Mouse (Mus musculus) limb, embryonic 14.5 days (tissue): ENCODE results near the gene Ppm1j. TPM values are rescaled to one million over a fixed set of nuclear protein-coding genes. Genes with fewer than 3 reads are reported as not detected.

Source experiments
- ATAC-seq: fragments of 200-750 bp; cut with Nextera tagmentation; 2 replicates; pipeline ENCODE4 v1.8.0; 2017; ENCODE audit warnings: low read depth, moderate number of reproducible peaks, moderate TSS enrichment; ENCODE audit not compliant: low FRiP score
- DNase-seq: peaks from one replicate; pipeline ENCODE4 v3.0.0-alpha.2; 2015; ENCODE audit warnings: low spot score
- H3K27ac ChIP-seq: fragments of 300-500 bp; sonication (generic); replicated peaks from 2 replicates; pipeline ENCODE4 v1.5.1; 2014; ENCODE audit warnings: low read depth, mild to moderate bottlenecking, low read length, moderate library complexity, mixed read lengths
- H3K27me3 ChIP-seq: fragments of 300-500 bp; sonication (generic); 2 replicates; pipeline ENCODE4 v1.6.1; 2014; ENCODE audit warnings: low read length, mixed read lengths; ENCODE audit not compliant: control insufficient read depth, insufficient read depth
- H3K36me3 ChIP-seq: fragments of 300-500 bp; sonication (generic); 2 replicates; pipeline ENCODE4 v1.6.1; 2014; ENCODE audit warnings: mild to moderate bottlenecking, low read length, moderate library complexity, mixed read lengths; ENCODE audit not compliant: control insufficient read depth, insufficient read depth
- H3K4me1 ChIP-seq: fragments of 300-500 bp; sonication (generic); 2 replicates; pipeline ENCODE4 v1.6.1; 2014; ENCODE audit warnings: antibody characterized with exemption, low read length, mixed read lengths; ENCODE audit not compliant: control insufficient read depth, insufficient read depth
- H3K4me2 ChIP-seq: fragments of 300-500 bp; sonication (generic); replicated peaks from 2 replicates; pipeline ENCODE4 v1.6.1; 2014; ENCODE audit warnings: low read depth, mild to moderate bottlenecking, low read length, moderate library complexity; ENCODE audit not compliant: severe bottlenecking
- H3K4me3 ChIP-seq: fragments of 300-500 bp; sonication (generic); replicated peaks from 2 replicates; pipeline ENCODE4 v1.5.1; 2014; ENCODE audit warnings: low read length
- H3K9ac ChIP-seq: fragments of 300-500 bp; sonication (generic); 2 replicates; pipeline ENCODE4 v1.6.1; 2014; ENCODE audit warnings: mild to moderate bottlenecking, low read depth, low read length, moderate library complexity; ENCODE audit not compliant: severe bottlenecking
- H3K9me3 ChIP-seq: fragments of 300-500 bp; sonication (generic); 2 replicates; pipeline ENCODE4 v1.6.1; 2016; ENCODE audit warnings: low read length; ENCODE audit not compliant: control insufficient read depth
- POLR2A ChIP-seq: fragments of 200-500 bp; IDR thresholded peaks from 2 replicates; pipeline ENCODE4 v1.8.0; 2012; ENCODE audit warnings: inconsistent platforms, mild to moderate bottlenecking, moderate library complexity, borderline replicate concordance; ENCODE audit not compliant: insufficient read depth, insufficient read length; ENCODE audit errors: extremely low read depth
- WGBS: fragments of 180-500 bp; shearing (Covaris S2); extraction: QIAGEN DNeasy Blood & Tissue Kit; methylation state at CpG from one replicate; pipeline ENCODE4 v1.1.7; 2014; 5-methylcytosine and 5-hydroxymethylcytosine counted together
- polyA plus RNA-seq, 2 experiments: library from polyadenylated mRNA; depleted of rRNA in 1 of 2; stranded (reverse) in 1 of 2; unstranded in 1 of 2; fragments of >200 nt; fragmentation: Nextera tagmentation in 1 of 2; extraction: Ambion mirVana in 1 of 2; gene quantifications; 2 replicates each; pipeline versions ENCODE4 v1.2.1 to v1.2.3; 2012 to 2014

Gene Ppm1j
- polyA plus RNA-seq, 2 experiments: 4.4 to 6.5 TPM

DNA sequence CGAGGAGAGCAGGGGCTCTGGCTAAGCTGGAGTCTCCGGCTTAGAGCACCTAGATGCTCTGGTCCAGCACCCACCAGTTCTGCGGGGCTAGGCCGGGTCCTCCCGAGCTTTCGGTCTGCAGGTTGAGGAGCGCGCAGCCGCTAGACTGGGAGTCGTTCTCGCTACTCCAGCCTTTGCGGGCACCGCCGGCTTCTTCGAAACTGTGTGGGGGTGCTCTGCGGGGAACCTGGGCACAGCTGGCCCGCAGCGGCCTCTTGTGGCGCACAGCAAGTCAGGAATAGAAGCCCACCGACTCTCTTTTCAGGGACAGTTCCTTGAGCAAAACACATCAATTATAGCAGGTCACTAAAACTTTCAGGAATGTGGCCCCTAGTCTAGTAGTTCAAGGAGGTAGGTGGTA lies 3.5 kb upstream of the Ppm1j start:
- DNase-seq (no peak), ATAC-seq (peak; percentile 23; the same call in 1 of the 2 replicates)
- H3K27me3 ChIP-seq: peaks cover 54% of the 10 kb centered on the region
- H3K4me2 ChIP-seq: peak overlapping the region; percentile 78
- peak overlapping the region; percentile 47 for H3K9ac ChIP-seq
- 0% methylated on average over 20 of the region's 20 CpGs for WGBS
- H3K4me3 ChIP-seq: peak overlapping the region; percentile 39
- no peak overlapping the region for H3K27ac ChIP-seq
- no peaks in the 10 kb centered on the region for H3K36me3 ChIP-seq
- no peaks in the 10 kb centered on the region for H3K9me3 ChIP-seq
- peaks cover 31% of the 10 kb centered on the region for H3K4me1 ChIP-seq
- no peak for TF ChIP-seq POLR2A

DNA sequence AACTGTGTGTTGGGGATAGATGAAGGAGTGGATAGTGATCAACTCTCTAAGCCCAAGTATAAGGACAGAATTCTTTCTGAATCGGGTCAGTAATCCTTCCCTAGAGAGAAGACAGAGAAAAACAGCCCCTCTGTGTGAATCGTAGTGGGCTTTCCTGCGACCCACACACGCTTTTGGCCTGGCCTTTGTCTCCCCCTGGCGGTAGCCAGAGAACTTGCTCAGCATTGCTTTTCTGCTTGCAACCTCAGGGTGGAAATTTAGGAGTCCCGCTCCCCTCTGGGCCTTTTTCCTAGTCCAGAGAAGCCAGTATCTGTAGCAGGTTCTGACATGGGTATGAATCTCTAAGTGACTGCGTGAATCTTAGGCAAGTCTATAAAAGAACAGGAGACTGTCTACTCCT lies 907 bp upstream of the Ppm1j start:
- no peak overlapping the region for H3K9ac ChIP-seq
- under 1% methylated on average over 7 of the region's 7 CpGs for WGBS
- H3K4me3 ChIP-seq: no peak overlapping the region
- no peak overlapping the region for H3K4me2 ChIP-seq
- DNase-seq: peak; percentile 82
- TF ChIP-seq POLR2A: no peak
- no peaks in the 10 kb centered on the region for H3K9me3 ChIP-seq
- H3K27ac ChIP-seq: no peak overlapping the region
- H3K36me3 ChIP-seq: no peaks in the 10 kb centered on the region
- no peak for ATAC-seq
- H3K27me3 ChIP-seq: peaks cover 76% of the 10 kb centered on the region
- peaks cover 24% of the 10 kb centered on the region for H3K4me1 ChIP-seq

DNA sequence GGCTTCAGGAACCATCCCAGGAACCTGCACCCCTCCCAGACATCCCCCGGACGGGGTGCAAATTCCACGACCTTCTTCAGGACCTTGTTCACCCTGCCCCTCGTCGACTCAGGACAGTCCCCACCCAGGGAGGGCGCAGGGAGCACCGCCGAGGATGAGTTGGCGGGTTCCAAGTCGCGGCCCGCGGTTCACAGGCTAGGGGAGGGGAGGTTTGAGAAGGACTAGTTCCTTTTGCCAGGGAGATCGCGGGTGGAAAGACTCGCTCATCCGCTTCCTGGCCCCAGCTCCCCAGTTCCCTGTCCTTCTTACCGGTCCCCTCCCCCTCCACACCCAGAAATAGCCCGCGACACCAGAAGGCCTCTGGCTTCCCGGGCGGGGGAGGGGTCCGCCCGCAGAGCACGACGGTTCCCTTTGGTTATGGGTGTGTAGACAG lies 631 bp downstream of the Ppm1j start, which contains the start of gene Fam19a3:
Fam19a3 (minus strand) TSS at position 370 of the 433 bp plus-strand sequence.
- Histone ChIP-seq H3K27ac (no peak within 1 kb of the TSS), H3K4me2 (peak within 1 kb of the TSS; percentile 74), H3K4me3 (peak within 1 kb of the TSS; percentile 47), H3K27me3 (peaks cover 74% of the 10 kb centered on the region), H3K36me3 (no peaks in the 10 kb centered on the region), H3K9ac (peak within 1 kb of the TSS; percentile 21), H3K9me3 (no peaks in the 10 kb centered on the region), H3K4me1 (peaks cover 24% of the 10 kb centered on the region)
- WGBS: 0% methylated on average over 18 of the region's 26 CpGs
- no peak for ATAC-seq
- DNase-seq: no peak
- no peak for TF ChIP-seq POLR2A

DNA sequence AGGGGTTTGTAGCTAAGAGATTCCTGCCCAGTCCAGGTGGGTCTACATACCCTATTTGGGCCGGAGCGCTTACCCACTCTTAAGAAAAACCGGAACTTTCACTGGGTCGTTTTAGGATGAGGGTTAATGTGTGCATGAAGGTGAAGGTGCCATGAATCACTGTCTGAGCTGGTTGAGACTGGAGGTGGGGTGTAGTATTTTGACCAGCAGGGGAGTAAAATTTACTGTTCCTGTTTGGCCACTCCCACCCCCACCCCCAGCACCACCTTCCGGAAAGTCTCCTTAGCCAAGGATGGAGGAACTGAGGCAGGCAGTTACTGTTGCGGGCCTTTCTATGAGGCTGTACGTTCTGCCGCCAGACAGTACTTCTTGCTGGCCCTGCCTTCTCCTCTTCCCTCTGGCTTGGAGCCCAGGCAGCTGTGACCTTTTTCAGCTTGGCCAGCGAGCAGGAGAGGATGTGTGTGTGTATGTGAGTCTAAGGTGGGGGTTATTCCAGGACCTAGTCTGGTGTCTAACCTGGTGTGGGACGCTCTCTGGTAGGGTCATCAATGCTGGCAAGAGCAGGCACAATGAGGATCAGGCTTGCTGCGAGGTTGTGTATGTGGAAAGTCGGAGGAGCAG lies 1.3 kb downstream of the Ppm1j start:
- no peak for DNase-seq
- peak overlapping the region; percentile 47 for H3K4me3 ChIP-seq
- no peak for ATAC-seq

DNA sequence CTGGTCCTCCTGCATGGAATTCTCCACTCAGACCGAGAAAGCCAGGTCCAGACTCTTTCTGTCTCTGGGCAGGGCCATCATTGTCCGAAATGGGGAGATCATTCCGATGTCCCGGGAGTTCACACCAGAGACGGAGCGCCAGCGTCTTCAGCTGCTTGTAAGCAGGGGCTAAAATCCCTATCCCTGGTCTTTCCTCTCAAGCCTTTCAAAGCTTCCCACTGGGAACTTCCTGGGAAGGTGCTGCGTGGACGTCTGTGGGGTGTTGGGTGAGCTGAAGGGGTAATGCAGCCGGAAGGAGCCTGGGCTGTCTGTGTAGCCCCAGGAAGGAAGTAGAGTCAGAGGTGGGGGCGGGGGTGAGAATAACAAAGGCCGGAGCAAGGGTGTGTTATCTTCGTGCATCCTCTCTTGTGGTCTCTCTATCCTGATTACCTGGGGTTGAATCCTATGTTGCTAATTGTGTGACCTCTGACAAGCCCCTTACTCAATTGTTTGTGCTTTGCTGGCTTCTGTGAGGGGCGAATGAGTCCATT lies 3.2 kb downstream of the Ppm1j start:
- no peaks in the 10 kb centered on the region for H3K9me3 ChIP-seq
- no peak overlapping the region for H3K9ac ChIP-seq
- peaks cover 19% of the 10 kb centered on the region for H3K4me1 ChIP-seq
- no peak for TF ChIP-seq POLR2A
- no peak overlapping the region for H3K4me3 ChIP-seq
- no peaks in the 10 kb centered on the region for H3K36me3 ChIP-seq
- DNase-seq: no peak
- no peak for ATAC-seq
- WGBS: 39% methylated on average over 14 of the region's 14 CpGs
- peaks cover 55% of the 10 kb centered on the region for H3K27me3 ChIP-seq
- H3K4me2 ChIP-seq: no peak overlapping the region
- H3K27ac ChIP-seq: no peak overlapping the region

More for the DNA sequence above, 1.3 kb downstream of the Ppm1j start:
- 19% methylated on average over 12 of the region's 12 CpGs for WGBS
- H3K9me3 ChIP-seq: no peaks in the 10 kb centered on the region
- H3K27ac ChIP-seq: no peak overlapping the region
- peak overlapping the region; percentile 74 for H3K4me2 ChIP-seq
- peaks cover 20% of the 10 kb centered on the region for H3K4me1 ChIP-seq
- TF ChIP-seq POLR2A: no peak
- H3K9ac ChIP-seq: no peak overlapping the region
- peaks cover 67% of the 10 kb centered on the region for H3K27me3 ChIP-seq
- H3K36me3 ChIP-seq: no peaks in the 10 kb centered on the region
